Comparison of ENCODE assay signal across 10 mouse cellular contexts in genomic region chr9:61549692-61550241, GRCm38 (mm10).
A peak's percentile ranks its signal among the peaks of the same experiment; 100 is the strongest.
DNase-seq lines count a peak whose midpoint lies in the region; ATAC-seq lines count a peak whose summit lies in the region.
"Had no signal": no experiment of that assay in that cellular context is flagged by ENCODE, and none has a peak within 500 bp of the region (broad histone marks: within the 10 kb centered on the region; RNA-seq: fewer than 3 reads in every experiment).

No protein-coding gene starts in this region.

- H3K36me3 ChIP-seq in hindbrain, embryonic 11.5 days (ENCODE audit: control insufficient read depth, insufficient read depth, low read length) = no peaks in the 10 kb centered on the region
- H3K36me3 ChIP-seq in limb, embryonic 12.5 days = no peaks in the 10 kb centered on the region

- no peaks in the 10 kb centered on the region for H3K27me3 ChIP-seq in hindbrain, embryonic 11.5 days (ENCODE audit: control insufficient read depth, insufficient read depth, low read length)
- no peaks in the 10 kb centered on the region for H3K27me3 ChIP-seq in limb, embryonic 12.5 days

- WGBS in hindbrain, embryonic 11.5 days = 27% methylated on average over 5 of the region's 5 CpGs
- 33% methylated on average over 5 of the region's 5 CpGs for WGBS in limb, embryonic 12.5 days

- peak; percentile 78 for ATAC-seq in hindbrain, embryonic 11.5 days (ENCODE audit: low FRiP score)
- no peak for ATAC-seq in limb, embryonic 12.5 days (ENCODE audit: insufficient number of reproducible peaks, insufficient read depth, low FRiP score, low TSS enrichment, low read depth)
- ATAC-seq: intestine, postnatal 0 days had no signal

- no peaks in the 10 kb centered on the region for H3K9me3 ChIP-seq in hindbrain, embryonic 11.5 days (ENCODE audit: control insufficient read depth, low read length)
- H3K9me3 ChIP-seq in limb, embryonic 12.5 days = no peaks in the 10 kb centered on the region

- peak; percentile 44 for DNase-seq in right cerebral cortex, adult 18-20 months
- DNase-seq in right cerebral cortex, postnatal 14 days = no peak
- peak; percentile 44 for DNase-seq in hindbrain, embryonic 11.5 days (ENCODE audit: low spot score)
- DNase-seq in spleen, postnatal 14 days (ENCODE audit: low spot score in 2 of 2) = no peak
- DNase-seq in embryo, embryonic 11 days = no peak
- DNase-seq in lung, postnatal 4 days = no peak
- DNase-seq in adrenal gland, postnatal 14 days = no peak
- DNase-seq: lung, postnatal 10 days had no signal

- H3K4me1 ChIP-seq in hindbrain, embryonic 11.5 days (replicated peaks; ENCODE audit: control insufficient read depth, insufficient read depth, low read length) = no peaks in the 10 kb centered on the region
- H3K4me1 ChIP-seq in limb, embryonic 12.5 days (replicated peaks) = peaks cover 13% of the 10 kb centered on the region

- peak overlapping the region; percentile 56; the same call in 1 of the 2 replicates for H3K27ac ChIP-seq in hindbrain, embryonic 11.5 days (ENCODE audit: low read depth, low read length)
- H3K27ac ChIP-seq in limb, embryonic 12.5 days = peak overlapping the region; percentile 50; the same call in 1 of the 2 replicates

- H3K4me3 ChIP-seq in hindbrain, embryonic 11.5 days (ENCODE audit: low read depth, low read length) = no peak overlapping the region
- H3K4me3 ChIP-seq in limb, embryonic 12.5 days (replicated peaks) = no peak overlapping the region

- H3K9ac ChIP-seq in hindbrain, embryonic 11.5 days (ENCODE audit: low read depth, low read length) = 0 out of 2 replicates have a peak overlapping the region, but pooled peaks have one; percentile 11
- no peak overlapping the region; the same call in 1 of the 2 replicates for H3K9ac ChIP-seq in limb, embryonic 12.5 days (replicated peaks)

- no peak overlapping the region for H3K4me2 ChIP-seq in hindbrain, embryonic 11.5 days (replicated peaks; ENCODE audit: low read depth, low read length)
- no peak overlapping the region for H3K4me2 ChIP-seq in limb, embryonic 12.5 days

Comparison
In these comparisons a context has a peak if more than half of its experiments do, and no peak if none do; other contexts are left out.
1. DNase-seq: peak in right cerebral cortex, adult 18-20 months (single experiment) and hindbrain, embryonic 11.5 days (single experiment); none in right cerebral cortex, postnatal 14 days (single experiment), spleen, postnatal 14 days (0 of 2), embryo, embryonic 11 days (single experiment), lung, postnatal 4 days (0 of 2) and adrenal gland, postnatal 14 days (single experiment).